Mouse (Mus musculus): ENCODE measurements around the gene Smim13. TPM values are rescaled to one million over a fixed set of nuclear protein-coding genes. Genes with fewer than 3 reads are reported as not detected.
"Not testable (repeated sequence)": the region's sequence is repeated elsewhere in the genome, so short reads cannot be mapped to it uniquely, and the experiment has no call there.

Smim13 gene
- 23.1 and 23.8 TPM in 2 replicates for polyA plus RNA-seq (2016; fragmentation: Nextera tagmentation; extraction: Ambion mirVana)

DNA sequence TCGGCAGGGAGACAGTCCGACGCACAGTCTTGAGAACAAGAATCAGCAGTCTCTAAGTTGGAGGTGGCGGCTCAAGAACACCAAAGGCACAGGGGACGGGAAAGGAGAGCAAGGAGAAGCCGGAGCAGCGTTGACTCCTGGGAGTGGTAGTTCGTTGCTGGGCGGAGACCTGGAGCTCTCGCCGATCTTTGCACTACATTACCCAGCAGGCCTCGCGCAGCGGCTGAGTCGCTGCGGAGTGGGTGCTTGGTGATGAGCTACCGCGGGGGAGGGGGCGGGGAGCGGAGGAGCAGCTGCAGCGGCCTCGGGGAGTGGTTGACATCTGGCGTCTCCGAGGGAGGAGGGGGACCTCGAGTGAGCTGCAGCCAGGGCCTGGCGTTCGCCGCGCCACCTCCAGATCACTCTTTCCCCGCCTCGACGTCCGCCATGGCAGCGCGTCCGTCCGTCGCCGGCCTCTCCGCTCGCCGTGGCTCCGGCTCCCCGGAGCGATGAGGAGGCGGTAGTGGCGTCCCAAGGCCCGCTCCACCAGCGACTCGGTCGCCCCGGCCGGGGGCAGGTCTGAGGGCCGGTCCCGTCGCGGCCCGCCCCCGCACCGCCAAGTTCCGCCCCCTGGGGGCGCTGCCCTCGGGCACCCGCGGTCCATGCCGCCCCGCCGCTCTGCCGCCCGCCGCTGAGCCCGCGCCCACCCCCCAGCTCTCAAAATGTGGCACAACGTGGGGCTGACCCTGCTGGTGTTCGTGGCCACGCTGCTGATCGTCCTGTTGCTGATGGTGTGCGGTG lies at the start of gene Smim13:
TSS of gene Smim13 (plus strand) at position 307 of the 780 bp plus-strand sequence.
- Histone ChIP-seq H3K27ac (peak within 1 kb of the TSS; percentile 70; the same call in 1 of the 2 replicates), H3K36me3 (no peaks in the 10 kb centered on the region), H3K9me3 (no peaks in the 10 kb centered on the region), H3K4me3 (peak within 1 kb of the TSS; percentile 74), H3K27me3 (replicated peaks) (no peaks in the 10 kb centered on the region), H3K4me2 (replicated peaks) (peak within 1 kb of the TSS; percentile 80), H3K4me1 (peaks cover 4% of the 10 kb centered on the region; the same call in 1 of the 2 replicates), H3K9ac (peak within 1 kb of the TSS; percentile 76)
- peak; percentile 99 for ATAC-seq (ENCODE audit: low FRiP score, low read depth)
- under 1% methylated on average over 76 of the region's 78 CpGs for WGBS

DNA sequence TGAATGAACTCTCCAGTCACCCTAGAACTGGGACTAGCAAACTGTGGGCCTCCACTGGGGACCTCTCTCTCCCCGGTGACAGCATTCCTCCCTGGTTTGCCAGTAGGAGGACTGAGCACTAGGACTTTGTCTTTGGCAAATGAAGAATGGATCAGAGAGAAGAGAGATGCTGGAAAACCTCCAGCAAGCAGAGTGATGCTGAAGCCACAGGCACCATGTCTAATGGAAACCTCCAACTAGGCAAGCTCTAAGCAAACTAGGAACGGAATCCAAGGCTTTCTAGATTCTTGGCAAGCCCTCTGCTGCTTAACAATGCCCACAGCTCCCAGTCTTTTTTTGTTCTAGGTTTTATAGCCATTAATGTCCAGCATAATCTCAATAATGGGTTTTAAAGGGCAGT lies 48.8 kb upstream of the Smim13 start:
- Histone ChIP-seq H3K27ac (no peak overlapping the region), H3K4me3 (no peak overlapping the region), H3K4me2 (replicated peaks) (no peak overlapping the region), H3K27me3 (replicated peaks) (no peaks in the 10 kb centered on the region), H3K9me3 (no peaks in the 10 kb centered on the region), H3K4me1 (peaks cover 11% of the 10 kb centered on the region), H3K9ac (no peak overlapping the region), H3K36me3 (no peaks in the 10 kb centered on the region)
- ATAC-seq (ENCODE audit: low FRiP score, low read depth) = no peak
- WGBS = 68% methylated on average over 2 of the region's 2 CpGs

DNA sequence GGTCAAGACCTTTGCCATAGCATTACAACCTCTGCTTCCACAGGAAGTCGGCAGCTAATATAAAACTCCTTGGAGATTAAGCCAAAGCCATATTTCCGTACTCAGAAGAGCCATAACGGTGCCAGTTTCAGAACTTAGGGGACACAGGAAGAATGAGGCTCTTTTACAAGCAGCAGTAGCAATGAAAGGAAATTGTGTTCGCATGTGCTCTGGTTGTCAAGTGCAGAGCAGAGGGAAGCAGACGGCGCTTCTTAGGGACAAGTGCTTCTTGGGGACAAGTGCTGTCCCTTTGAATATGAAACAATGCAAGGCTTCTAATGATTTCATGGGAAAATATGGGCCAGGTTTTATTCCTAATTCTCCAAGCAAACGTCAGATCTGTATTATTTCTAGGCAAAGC lies 46.4 kb upstream of the Smim13 start:
- no peak overlapping the region for H3K27ac ChIP-seq
- H3K27me3 ChIP-seq (replicated peaks) = no peaks in the 10 kb centered on the region
- H3K9me3 ChIP-seq = no peaks in the 10 kb centered on the region

GRCm38 (mm10) chr13:41203691-41204090 lies 46.0 kb upstream of the Smim13 start:
- H3K9ac ChIP-seq = no peak overlapping the region
- no peak overlapping the region for H3K4me2 ChIP-seq (replicated peaks)
- no peak overlapping the region for H3K4me3 ChIP-seq
- no peaks in the 10 kb centered on the region for H3K9me3 ChIP-seq
- WGBS = 69% methylated on average over 9 of the region's 9 CpGs
- no peak overlapping the region for H3K27ac ChIP-seq
- no peaks in the 10 kb centered on the region for H3K27me3 ChIP-seq (replicated peaks)
- no peaks in the 10 kb centered on the region for H3K36me3 ChIP-seq
- ATAC-seq (ENCODE audit: low FRiP score, low read depth) = no peak
- H3K4me1 ChIP-seq = peaks cover 11% of the 10 kb centered on the region

More for the DNA sequence above, 46.4 kb upstream of the Smim13 start:
- Histone ChIP-seq H3K9ac (no peak overlapping the region), H3K36me3 (no peaks in the 10 kb centered on the region), H3K4me2 (replicated peaks) (no peak overlapping the region), H3K4me3 (no peak overlapping the region), H3K4me1 (peaks cover 11% of the 10 kb centered on the region)
- WGBS = 47% methylated on average over 7 of the region's 7 CpGs
- no peak for ATAC-seq (ENCODE audit: low FRiP score, low read depth)

DNA sequence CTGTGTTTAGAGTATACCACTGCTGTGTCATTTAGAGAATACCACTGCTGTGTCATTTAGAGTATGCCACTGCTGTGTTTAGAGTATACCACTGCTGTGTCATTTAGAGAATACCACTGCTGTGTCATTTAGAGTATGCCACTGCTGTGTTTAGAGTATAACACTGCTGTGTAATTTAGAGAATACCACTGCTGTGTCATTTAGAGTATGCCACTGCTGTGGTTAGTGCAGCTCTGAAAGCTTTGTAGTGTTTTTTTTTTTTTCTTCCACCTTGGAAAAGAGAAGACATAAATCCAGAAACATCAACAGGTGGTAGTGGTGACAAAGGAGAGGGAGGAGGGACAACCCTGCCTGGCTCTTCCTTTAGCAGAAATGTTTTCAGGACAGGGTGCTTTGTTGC lies 44.1 kb upstream of the Smim13 start:
- not testable (repeated sequence) for ATAC-seq (ENCODE audit: low FRiP score, low read depth)

DNA sequence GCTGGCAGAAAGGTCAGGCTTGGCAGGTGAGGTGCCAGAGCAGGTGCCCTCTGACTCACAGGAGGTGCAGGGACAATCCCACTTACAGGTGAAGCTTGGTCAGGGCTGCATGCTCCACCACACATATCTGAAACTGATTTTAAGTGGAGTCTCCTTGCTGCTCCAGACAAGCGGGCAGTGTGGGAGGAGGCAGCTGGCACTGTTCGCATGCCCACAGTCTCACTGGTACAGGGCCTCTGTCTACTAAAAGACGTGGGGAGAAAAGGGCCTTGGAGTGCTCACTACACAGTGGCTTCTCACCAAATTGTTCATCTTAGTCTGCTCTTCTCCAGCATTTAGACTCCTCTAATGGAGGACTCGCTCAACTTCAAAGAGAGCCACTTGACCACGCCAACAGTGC lies 43.4 kb upstream of the Smim13 start:
- no peak for ATAC-seq (ENCODE audit: low FRiP score, low read depth)
- H3K4me3 ChIP-seq = no peak overlapping the region
- H3K36me3 ChIP-seq = no peaks in the 10 kb centered on the region
- peaks cover 11% of the 10 kb centered on the region for H3K4me1 ChIP-seq
- H3K9ac ChIP-seq = no peak overlapping the region
- H3K27me3 ChIP-seq (replicated peaks) = no peaks in the 10 kb centered on the region
- no peaks in the 10 kb centered on the region for H3K9me3 ChIP-seq
- WGBS = 92% methylated on average over 5 of the region's 5 CpGs
- no peak overlapping the region for H3K4me2 ChIP-seq (replicated peaks)
- H3K27ac ChIP-seq = no peak overlapping the region

More for the DNA sequence above, 44.1 kb upstream of the Smim13 start:
- H3K27me3 ChIP-seq (replicated peaks); H3K27ac ChIP-seq; H3K9me3 ChIP-seq; H3K4me2 ChIP-seq (replicated peaks); H3K9ac ChIP-seq; H3K36me3 ChIP-seq; H3K4me3 ChIP-seq: not testable (repeated sequence)
- H3K4me1 ChIP-seq = peaks cover 11% of the 10 kb centered on the region

GRCm38 (mm10) chr13:41211276-41211675 lies 38.4 kb upstream of the Smim13 start:
- Histone ChIP-seq H3K4me3 (no peak overlapping the region), H3K4me1 (no peaks in the 10 kb centered on the region), H3K9ac (no peak overlapping the region), H3K27me3 (replicated peaks) (no peaks in the 10 kb centered on the region), H3K27ac (no peak overlapping the region), H3K9me3 (no peaks in the 10 kb centered on the region), H3K4me2 (replicated peaks) (no peak overlapping the region), H3K36me3 (no peaks in the 10 kb centered on the region)
- ATAC-seq (ENCODE audit: low FRiP score, low read depth) = no peak
- WGBS = 82% methylated on average over 4 of the region's 4 CpGs

- H3K36me3 ChIP-seq = no peaks in the 10 kb centered on the region
- 79% methylated on average over 6 of the region's 6 CpGs for WGBS
- no peak overlapping the region for H3K27ac ChIP-seq
- no peaks in the 10 kb centered on the region for H3K4me1 ChIP-seq
- ATAC-seq (ENCODE audit: low FRiP score, low read depth) = no peak
- H3K9ac ChIP-seq = no peak overlapping the region
- no peak overlapping the region for H3K4me2 ChIP-seq (replicated peaks)
- no peak overlapping the region for H3K4me3 ChIP-seq
- H3K27me3 ChIP-seq (replicated peaks) = no peaks in the 10 kb centered on the region
- H3K9me3 ChIP-seq = no peaks in the 10 kb centered on the region
Measured at GRCm38 (mm10) chr13:41212558-41213322, 36.9 kb upstream of the Smim13 start.

DNA sequence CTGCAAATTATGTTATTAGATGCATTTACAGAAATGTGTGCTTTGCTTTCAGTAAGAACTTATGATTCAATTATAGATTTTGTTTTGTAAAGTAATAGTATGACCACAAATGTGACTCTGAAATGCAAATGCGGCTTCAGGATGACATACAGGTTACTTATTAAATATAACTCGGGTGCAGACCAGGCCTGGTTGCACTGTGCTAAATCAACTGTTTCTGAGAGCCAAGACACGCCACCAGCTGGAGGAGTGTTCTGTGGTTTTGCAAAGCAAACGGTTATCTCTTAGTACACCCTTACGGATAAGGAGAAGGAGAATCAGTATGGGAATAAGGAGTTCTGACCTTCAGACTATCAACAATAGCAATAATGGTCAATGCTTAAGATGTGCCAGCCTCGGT lies 34.0 kb upstream of the Smim13 start:
- Histone ChIP-seq H3K4me1 (peaks cover 7% of the 10 kb centered on the region; the same call in 1 of the 2 replicates), H3K9me3 (0 out of 2 replicates have a peak, but pooled peaks cover 2% of the 10 kb centered on the region), H3K9ac (no peak overlapping the region), H3K36me3 (no peaks in the 10 kb centered on the region), H3K4me3 (no peak overlapping the region), H3K27me3 (replicated peaks) (no peaks in the 10 kb centered on the region), H3K27ac (no peak overlapping the region), H3K4me2 (replicated peaks) (no peak overlapping the region)
- 87% methylated on average over 6 of the region's 6 CpGs for WGBS
- ATAC-seq (ENCODE audit: low FRiP score, low read depth) = no peak

- Histone ChIP-seq H3K4me1 (peaks cover 7% of the 10 kb centered on the region; the same call in 1 of the 2 replicates), H3K36me3 (no peaks in the 10 kb centered on the region), H3K9ac (no peak overlapping the region), H3K4me2 (replicated peaks) (no peak overlapping the region), H3K27me3 (replicated peaks) (no peaks in the 10 kb centered on the region), H3K4me3 (no peak overlapping the region), H3K9me3 (peaks cover 8% of the 10 kb centered on the region; the same call in 1 of the 2 replicates), H3K27ac (no peak overlapping the region)
- ATAC-seq (ENCODE audit: low FRiP score, low read depth) = no peak
- WGBS = 86% methylated on average over 3 of the region's 3 CpGs
Measured at GRCm38 (mm10) chr13:41216236-41216635, 33.4 kb upstream of the Smim13 start.

GRCm38 (mm10) chr13:41219056-41219455 lies 30.6 kb upstream of the Smim13 start:
- no peak for ATAC-seq (ENCODE audit: low FRiP score, low read depth)
- Histone ChIP-seq H3K27ac (no peak overlapping the region), H3K9me3 (peaks cover 32% of the 10 kb centered on the region), H3K27me3 (replicated peaks) (no peaks in the 10 kb centered on the region), H3K4me3 (peak overlapping the region; percentile 71), H3K36me3 (no peaks in the 10 kb centered on the region), H3K4me2 (replicated peaks) (peak overlapping the region; percentile 56), H3K4me1 (peaks cover 7% of the 10 kb centered on the region; the same call in 1 of the 2 replicates), H3K9ac (no peak overlapping the region)
- 30% methylated on average over 1 of the region's 1 CpGs for WGBS

DNA sequence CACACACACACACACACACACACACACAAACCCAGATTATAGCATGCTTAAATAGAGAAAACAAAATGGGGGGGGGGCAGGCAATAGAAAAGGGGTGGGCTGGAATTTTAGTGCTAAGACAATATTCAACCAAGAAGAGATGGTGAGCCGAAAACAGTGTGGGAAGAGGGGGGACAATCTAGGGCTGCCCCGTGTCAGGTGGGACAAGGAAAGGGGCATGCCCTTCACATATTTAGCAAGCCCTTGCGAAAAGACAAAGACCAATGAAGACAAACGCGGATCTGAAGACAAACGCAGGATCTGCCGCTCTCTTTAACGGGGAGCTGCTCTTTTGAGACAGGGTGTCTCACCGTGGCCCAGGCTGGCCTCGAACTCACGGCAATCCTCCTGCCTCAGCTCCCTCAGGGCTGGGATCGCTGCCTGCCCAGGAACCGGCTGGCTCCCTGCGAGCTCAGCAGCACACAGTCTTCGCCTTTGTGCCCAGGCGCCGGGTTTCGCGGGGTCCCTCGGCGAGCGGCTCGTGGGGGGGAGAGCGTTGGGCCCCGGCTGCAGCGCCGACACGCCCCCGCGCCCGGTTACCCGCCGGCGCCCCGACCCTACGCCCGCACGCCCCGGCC lies 29.8 kb upstream of the Smim13 start:
- Histone ChIP-seq H3K9me3 (peaks cover 32% of the 10 kb centered on the region), H3K9ac (peak overlapping the region; percentile 68), H3K4me3 (peak overlapping the region; percentile 71), H3K27me3 (replicated peaks) (no peaks in the 10 kb centered on the region), H3K36me3 (no peaks in the 10 kb centered on the region), H3K27ac (no peak overlapping the region; the same call in 1 of the 2 replicates), H3K4me2 (replicated peaks) (peak overlapping the region; percentile 56), H3K4me1 (peaks cover 7% of the 10 kb centered on the region; the same call in 1 of the 2 replicates)
- WGBS = 2% methylated on average over 38 of the region's 39 CpGs
- ATAC-seq (ENCODE audit: low FRiP score, low read depth) = peak; percentile 88
